Mouse (Mus musculus) frontal cortex, adult (tissue): ENCODE measurements at regions not wholly inside any gene's neighbourhood (a gene's known extent, or its start where the extent isn't known, plus 50 kb on each side); places are given as distances from the start of the nearest gene placed in this dataset.
"Not testable (repeated sequence)": the region's sequence is repeated elsewhere in the genome, so short reads cannot be mapped to it uniquely, and the experiment has no call there.

Source experiments
- ATAC-seq: cut with Nextera tagmentation; 2 replicates; pipeline ENCODE4 v1.9.2; 2017; ENCODE audit warnings: mild to moderate bottlenecking, moderate library complexity, mixed read lengths; ENCODE audit not compliant: low TSS enrichment

GRCm38 (mm10) chr9:3116311-3116710, 79.6 kb downstream of the Gm10715 start:
- ATAC-seq, result not testable (repeated sequence)

- ATAC-seq, result no peak
These were observed 124.5 kb downstream of the Gm10715 start for GRCm38 (mm10) chr9:3161181-3161580.

- ATAC-seq, result no peak
These were observed 147.7 kb downstream of the Gm10715 start for GRCm38 (mm10) chr9:3184343-3184742.

- ATAC-seq, result no peak
These were observed 135.6 kb upstream of the Alkbh8 start for GRCm38 (mm10) chr9:3199151-3200018.

GRCm38 (mm10) chr9:3200019-3200347, 135.0 kb upstream of the Alkbh8 start:
- ATAC-seq, result not testable (repeated sequence)

- ATAC-seq, result not testable (repeated sequence)
These were observed 126.8 kb upstream of the Alkbh8 start for GRCm38 (mm10) chr9:3208120-3208519.

GRCm38 (mm10) chr9:3258396-3259300, 76.3 kb upstream of the Alkbh8 start:
- peak; percentile 82; the same call in 1 of the 2 replicates for ATAC-seq

- ATAC-seq, result no peak
These were observed 74.8 kb upstream of the Alkbh8 start for GRCm38 (mm10) chr9:3260181-3260580.

GRCm38 (mm10) chr9:3260860-3261259, 74.1 kb upstream of the Alkbh8 start:
- ATAC-seq, result no peak

- ATAC-seq, result peak; percentile 77; the same call in 1 of the 2 replicates
These were observed 70.5 kb upstream of the Alkbh8 start for GRCm38 (mm10) chr9:3264467-3264866.

GRCm38 (mm10) chr9:3280496-3280895, 54.4 kb upstream of the Alkbh8 start:
- ATAC-seq, result not testable (repeated sequence)

GRCm38 (mm10) chr9:3281906-3282305, 53.0 kb upstream of the Alkbh8 start:
- not testable (repeated sequence) for ATAC-seq

- not testable (repeated sequence) for ATAC-seq
These were observed 51.6 kb upstream of the Alkbh8 start for GRCm38 (mm10) chr9:3283381-3283780.
